In genomic region chr3:34035706-34036105, GRCm38 (mm10) we compare ENCODE assay signal across 21 mouse cellular contexts. TPM values are rescaled to one million over a fixed set of nuclear protein-coding genes. Genes with fewer than 3 reads are reported as not detected.
DNase-seq lines count a peak whose midpoint lies in the region; ATAC-seq and TF ChIP-seq lines count a peak whose summit lies in the region.
"Had no signal": no experiment of that assay in that cellular context is flagged by ENCODE, and none has a peak within 500 bp of the region (broad histone marks: within the 10 kb centered on the region; RNA-seq: fewer than 3 reads in every experiment).

No protein-coding gene starts in this region.

- H3K36me3 ChIP-seq in kidney, adult 2 months (ENCODE audit: control insufficient read depth, insufficient read depth, low read length), result no peaks in the 10 kb centered on the region
- 0 out of 2 replicates have a peak, but pooled peaks cover 9% of the 10 kb centered on the region for H3K36me3 ChIP-seq in kidney, embryonic 15.5 days
- peaks cover 11% of the 10 kb centered on the region for H3K36me3 ChIP-seq in ES-Bruce4 (ENCODE audit: control insufficient read depth, insufficient read depth, low read length, poor library complexity, severe bottlenecking)
- H3K36me3 ChIP-seq in liver, embryonic 11.5 days (ENCODE audit: control insufficient read depth, insufficient read depth, low read length), result no peaks in the 10 kb centered on the region
- H3K36me3 ChIP-seq: heart, embryonic 10.5 days had no signal

- no peak overlapping the region for H3K4me3 ChIP-seq in kidney, adult 2 months (ENCODE audit: insufficient read depth, low read depth, low read length)
- H3K4me3 ChIP-seq in kidney, embryonic 15.5 days (replicated peaks), result no peak overlapping the region
- H3K4me3 ChIP-seq in ES-Bruce4 (ENCODE audit: low read depth, low read length), result peak overlapping the region; percentile 51
- H3K4me3 ChIP-seq in liver, embryonic 11.5 days (ENCODE audit: low read depth, low read length), result no peak overlapping the region
- H3K4me3 ChIP-seq: embryonic facial prominence, embryonic 10.5 days; forebrain, embryonic 13.5 days; heart, embryonic 10.5 days; hindbrain, embryonic 12.5 days had no signal

- 69% methylated on average over 3 of the region's 3 CpGs for WGBS in kidney, adult 2 months
- WGBS in kidney, embryonic 15.5 days, result 88% methylated on average over 3 of the region's 3 CpGs
- WGBS in liver, embryonic 11.5 days, result 87% methylated on average over 3 of the region's 3 CpGs

- H3K27ac ChIP-seq in kidney, adult 2 months (ENCODE audit: insufficient read depth, low read depth, low read length), result peak overlapping the region; percentile 11; the same call in 1 of the 2 replicates
- no peak overlapping the region for H3K27ac ChIP-seq in kidney, embryonic 15.5 days
- peak overlapping the region; percentile 83 for H3K27ac ChIP-seq in ES-Bruce4 (ENCODE audit: insufficient read depth, low read length)
- H3K27ac ChIP-seq in liver, embryonic 11.5 days (ENCODE audit: low read depth, low read length), result no peak overlapping the region
- H3K27ac ChIP-seq: embryonic facial prominence, embryonic 10.5 days; forebrain, embryonic 13.5 days; heart, embryonic 10.5 days; hindbrain, embryonic 12.5 days had no signal

- ATAC-seq in kidney, embryonic 15.5 days (replicated peaks; ENCODE audit: low FRiP score), result no peak
- no peak for ATAC-seq in liver, embryonic 11.5 days (replicated peaks; ENCODE audit: low FRiP score)
- ATAC-seq: forebrain, embryonic 13.5 days; forebrain, postnatal 0 days; hindbrain, embryonic 16.5 days; inflammation-experienced regulatory T-cells, adult 6 months had no signal

- no peaks in the 10 kb centered on the region for H3K9me3 ChIP-seq in kidney, embryonic 15.5 days (replicated peaks)
- no peaks in the 10 kb centered on the region for H3K9me3 ChIP-seq in ES-Bruce4 (replicated peaks; ENCODE audit: control insufficient read depth, insufficient read depth, low read length, poor library complexity, severe bottlenecking)
- no peaks in the 10 kb centered on the region for H3K9me3 ChIP-seq in liver, embryonic 11.5 days (ENCODE audit: control insufficient read depth, low read length)
- H3K9me3 ChIP-seq: embryonic facial prominence, embryonic 10.5 days; forebrain, embryonic 13.5 days; heart, embryonic 10.5 days; hindbrain, embryonic 12.5 days had no signal

- TF ChIP-seq CTCF in kidney, adult 2 months (conservative IDR thresholded peaks at IDR 0.05; ENCODE audit: insufficient read depth, insufficient read length, low read depth, low read length), result no peak
- no peak for TF ChIP-seq CTCF in ES-Bruce4 (IDR thresholded peaks at IDR 0.05; ENCODE audit: low read depth, low read length)

- TF ChIP-seq POLR2A in kidney, adult 2 months (IDR thresholded peaks at IDR 0.05; ENCODE audit: low read depth, low read length), result no peak
- TF ChIP-seq POLR2A in ES-Bruce4 (IDR thresholded peaks at IDR 0.05; ENCODE audit: insufficient read depth, low read length), result no peak

- DNase-seq in kidney, adult 2 months, result no peak
- peak; percentile 45 for DNase-seq in WW6 (ENCODE audit: low read depth, low spot score)
- DNase-seq in cerebellum, postnatal 14 days, result no peak
- DNase-seq in right cerebral cortex, adult 2 months (ENCODE audit: low spot score in 2 of 2), result no peak
- DNase-seq in liver, embryonic 11.5 days (ENCODE audit: low spot score), result no peak
- DNase-seq: adrenal gland, postnatal 10 days; cerebellum, adult 18-20 months; cerebellum, adult 9-11 months; forebrain, postnatal 0 days; gastrocnemius, postnatal 36 days; heart, adult 11 months; heart, postnatal 10 days; heart, postnatal 4 days had no signal

- H3K4me1 ChIP-seq in kidney, adult 2 months (ENCODE audit: control insufficient read depth, insufficient read depth, low read length), result peaks cover 19% of the 10 kb centered on the region
- peaks cover 8% of the 10 kb centered on the region; the same call in 1 of the 2 replicates for H3K4me1 ChIP-seq in kidney, embryonic 15.5 days
- peaks cover 5% of the 10 kb centered on the region for H3K4me1 ChIP-seq in ES-Bruce4 (ENCODE audit: control insufficient read depth, insufficient read depth, low read length)
- peaks cover 4% of the 10 kb centered on the region for H3K4me1 ChIP-seq in liver, embryonic 11.5 days (replicated peaks; ENCODE audit: control insufficient read depth, insufficient read depth, low read length)
- H3K4me1 ChIP-seq: hindbrain, embryonic 12.5 days had no signal

- no peak overlapping the region for H3K9ac ChIP-seq in kidney, embryonic 15.5 days
- H3K9ac ChIP-seq in ES-Bruce4 (ENCODE audit: low read depth, poor library complexity, severe bottlenecking), result peak overlapping the region; percentile 78
- no peak overlapping the region for H3K9ac ChIP-seq in liver, embryonic 11.5 days (ENCODE audit: low read depth, low read length)
- H3K9ac ChIP-seq: forebrain, embryonic 13.5 days; forebrain, postnatal 0 days; hindbrain, embryonic 12.5 days had no signal

- H3K27me3 ChIP-seq in kidney, adult 2 months (replicated peaks; ENCODE audit: control insufficient read depth, insufficient read depth, low read length), result no peaks in the 10 kb centered on the region
- no peaks in the 10 kb centered on the region for H3K27me3 ChIP-seq in kidney, embryonic 15.5 days
- no peaks in the 10 kb centered on the region for H3K27me3 ChIP-seq in ES-Bruce4 (ENCODE audit: control insufficient read depth, insufficient read depth, low read length, poor library complexity, severe bottlenecking)
- no peaks in the 10 kb centered on the region for H3K27me3 ChIP-seq in liver, embryonic 11.5 days (replicated peaks; ENCODE audit: control insufficient read depth, insufficient read depth, low read length)
- H3K27me3 ChIP-seq: forebrain, embryonic 13.5 days; hindbrain, embryonic 12.5 days had no signal

- H3K4me2 ChIP-seq in kidney, embryonic 15.5 days, result no peak overlapping the region
- H3K4me2 ChIP-seq in liver, embryonic 11.5 days, result no peak overlapping the region
- H3K4me2 ChIP-seq: forebrain, embryonic 13.5 days; hindbrain, embryonic 12.5 days had no signal

- no peak for TF ChIP-seq EP300 in ES-Bruce4 (IDR thresholded peaks at IDR 0.05; ENCODE audit: insufficient read depth, low read depth, low read length)

RNA-seq across cellular contexts. Expression of gene Fxr1, which starts 16.0 kb away (rescaled TPM):
- 11.4 and 18.0 TPM in 2 replicates for polyA plus RNA-seq in kidney, adult 2 months (2012; rRNA removed)
- polyA plus RNA-seq in kidney, embryonic 15.5 days (2015; fragmentation: Nextera tagmentation; extraction: Ambion mirVana), result 56.4 and 63.7 TPM in 2 replicates
- 462 and 491 TPM in 2 replicates for polyA plus RNA-seq in ES-Bruce4 (2011; ENCODE audit: insufficient read depth, insufficient read length, low read depth, missing spikeins)
- polyA plus RNA-seq in liver, embryonic 11.5 days (2014; fragmentation: Nextera tagmentation; extraction: Ambion mirVana), result 67.9 and 71.4 TPM in 2 replicates

RNA-seq across cellular contexts. Expression of gene Dnajc19, which starts 45.4 kb away (rescaled TPM):
- polyA plus RNA-seq in kidney, adult 2 months (2012; rRNA removed), result 135 and 216 TPM in 2 replicates
- polyA plus RNA-seq in kidney, embryonic 15.5 days (2015; fragmentation: Nextera tagmentation; extraction: Ambion mirVana), result 151 and 167 TPM in 2 replicates
- 97.9 and 110 TPM in 2 replicates for polyA plus RNA-seq in ES-Bruce4 (2011; ENCODE audit: insufficient read depth, insufficient read length, low read depth, missing spikeins)
- polyA plus RNA-seq in liver, embryonic 11.5 days (2014; fragmentation: Nextera tagmentation; extraction: Ambion mirVana), result 226 and 227 TPM in 2 replicates

Comparison
In these comparisons a context has a peak if more than half of its experiments do, and no peak if none do; other contexts are left out.
1. H3K27ac ChIP-seq: peak in kidney, adult 2 months (single experiment) and ES-Bruce4 (single experiment); none in kidney, embryonic 15.5 days (single experiment) and liver, embryonic 11.5 days (single experiment).